ENCODE assay signal across 12 mouse cellular contexts in the genomic region with DNA sequence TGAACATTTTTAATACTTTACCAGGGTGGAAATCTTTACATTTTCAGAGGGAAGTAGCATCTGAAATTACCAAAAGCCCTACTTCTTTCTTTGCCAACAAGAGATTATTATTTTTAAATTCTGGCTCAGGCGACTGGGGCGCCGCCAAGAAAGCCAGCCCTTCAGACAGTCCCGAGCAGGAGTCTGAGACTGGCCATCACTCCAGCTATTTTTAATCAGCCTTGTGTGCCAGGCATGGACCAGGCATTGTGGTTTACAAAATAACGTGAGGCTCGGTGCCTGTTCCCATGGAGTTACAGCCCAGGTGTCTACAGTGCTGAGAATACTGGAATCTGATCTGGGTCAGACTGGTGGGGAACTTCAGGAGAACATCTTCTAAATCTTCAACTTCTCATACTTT. TPM values are rescaled to one million over a fixed set of nuclear protein-coding genes. Genes with fewer than 3 reads are reported as not detected.
DNase-seq lines count a peak whose midpoint lies in the region; ATAC-seq and TF ChIP-seq lines count a peak whose summit lies in the region.
"Had no signal": no experiment of that assay in that cellular context is flagged by ENCODE, and none has a peak within 500 bp of the region (broad histone marks: within the 10 kb centered on the region; RNA-seq: fewer than 3 reads in every experiment).

No protein-coding gene starts in this region.

- WGBS in liver, adult 2 months: 38% methylated on average over 6 of the region's 6 CpGs
- 75% methylated on average over 6 of the region's 6 CpGs for WGBS in liver, embryonic 12.5 days (ENCODE audit: insufficient replicate concordance)

- no peak overlapping the region for H3K4me2 ChIP-seq in liver, embryonic 12.5 days
- H3K4me2 ChIP-seq: hindbrain, embryonic 13.5 days had no signal

- H3K9ac ChIP-seq in liver, adult 2 months (ENCODE audit: low read depth, low read length): no peak overlapping the region
- no peak overlapping the region for H3K9ac ChIP-seq in liver, embryonic 12.5 days
- H3K9ac ChIP-seq: hindbrain, embryonic 13.5 days had no signal

- TF ChIP-seq POLR2A in liver, adult 2 months (IDR thresholded peaks at IDR 0.05; ENCODE audit: extremely low read depth, insufficient read depth, low read length): no peak

- TF ChIP-seq CTCF in liver, adult 2 months (IDR thresholded peaks at IDR 0.05; ENCODE audit: low read depth, low read length): no peak

- peak overlapping the region; percentile 28; the same call in 1 of the 2 replicates for H3K27ac ChIP-seq in liver, adult 2 months (replicated peaks; ENCODE audit: insufficient read depth, low read depth, low read length)
- H3K27ac ChIP-seq in liver, embryonic 12.5 days: no peak overlapping the region
- H3K27ac ChIP-seq: hindbrain, embryonic 13.5 days had no signal

- no peaks in the 10 kb centered on the region for H3K36me3 ChIP-seq in liver, adult 2 months (ENCODE audit: control insufficient read depth, insufficient read depth, low read length)
- no peaks in the 10 kb centered on the region for H3K36me3 ChIP-seq in liver, embryonic 12.5 days
- H3K36me3 ChIP-seq: hindbrain, embryonic 13.5 days had no signal

- no peaks in the 10 kb centered on the region for H3K9me3 ChIP-seq in liver, embryonic 12.5 days (replicated peaks)
- H3K9me3 ChIP-seq: hindbrain, embryonic 13.5 days had no signal

- H3K4me3 ChIP-seq in liver, adult 2 months (ENCODE audit: insufficient read depth, low read depth, low read length): no peak overlapping the region
- no peak overlapping the region for H3K4me3 ChIP-seq in liver, embryonic 12.5 days
- H3K4me3 ChIP-seq: hindbrain, embryonic 13.5 days had no signal

- peaks cover 19% of the 10 kb centered on the region; the same call in 1 of the 2 replicates for H3K79me2 ChIP-seq in liver, adult 2 months (ENCODE audit: control insufficient read depth, insufficient read depth, low read length)

- ATAC-seq in liver, embryonic 12.5 days: no peak

- DNase-seq in adrenal gland, postnatal 10 days: peak; percentile 41
- DNase-seq in adrenal gland, adult 8-10 months: no peak
- peak; percentile 68 for DNase-seq in liver, adult 2 months (ENCODE audit: extremely low read depth, low read depth, low spot score)
- DNase-seq in heart, adult 8-10 months (ENCODE audit: low spot score): peak; percentile 65
- DNase-seq in heart, postnatal 4 days: peak; percentile 72
- DNase-seq in urinary bladder, adult 18-20 months (ENCODE audit: low spot score in 2 of 2): no peak
- no peak for DNase-seq in kidney, adult 11 months
- DNase-seq: kidney, adult 9 months; lung, postnatal 10 days had no signal

- peaks cover 11% of the 10 kb centered on the region for H3K4me1 ChIP-seq in liver, adult 2 months (ENCODE audit: control insufficient read depth, insufficient read depth, low read length)
- H3K4me1 ChIP-seq in liver, embryonic 12.5 days: no peaks in the 10 kb centered on the region

- no peaks in the 10 kb centered on the region for H3K27me3 ChIP-seq in liver, adult 2 months (ENCODE audit: control insufficient read depth, insufficient read depth, low read length)
- H3K27me3 ChIP-seq in liver, embryonic 12.5 days (replicated peaks): no peaks in the 10 kb centered on the region
- H3K27me3 ChIP-seq: hindbrain, embryonic 13.5 days had no signal

RNA-seq across cellular contexts. Expression of gene Grb14, which starts 58.5 kb away (rescaled TPM):
- 10 to 100 TPM; 37.9 to 39.4 TPM for total RNA-seq in adrenal gland, postnatal 10 days (2021)
- 10 to 100 TPM; 18.9 to 71.7 (median 50.2) TPM for total RNA-seq in adrenal gland, adult 8-10 months (2022)
- total RNA-seq in liver, adult 2 months (2014; rRNA removed): 43.8 and 47.6 TPM in 2 replicates
- 16.1 and 17.6 TPM in 2 replicates for polyA plus RNA-seq in liver, adult 2 months (2012; rRNA removed)
- 6.0 and 7.1 TPM in 2 replicates for polyA plus RNA-seq in liver, embryonic 12.5 days (2016; fragmentation: Nextera tagmentation; extraction: Ambion mirVana)
- 100 to 1,000 TPM; 199 to 254 (median 223) TPM for total RNA-seq in heart, adult 8-10 months (2022)
- 100 to 1,000 TPM; 108 to 111 TPM for total RNA-seq in heart, postnatal 4 days (2021)
- total RNA-seq: neutrophil, adult 5-6 weeks had no signal

Comparison
In these comparisons a context has a peak if more than half of its experiments do, and no peak if none do; other contexts are left out.
1. DNase-seq: peak in adrenal gland, postnatal 10 days (single experiment), liver, adult 2 months (single experiment), heart, adult 8-10 months (single experiment) and heart, postnatal 4 days (single experiment); none in adrenal gland, adult 8-10 months (single experiment), urinary bladder, adult 18-20 months (0 of 2) and kidney, adult 11 months (single experiment).